Mouse (Mus musculus): Measurements from ENCODE around the gene Aifm1.

GRCm38 (mm10) chrX:48454495-48454878 lies 58.9 kb downstream of the Aifm1 start:
- TF ChIP-seq CTCF (IDR thresholded peaks at IDR 0.05; ENCODE audit: insufficient read depth, low read depth, low read length): no peak
- no peak for TF ChIP-seq POLR2A (IDR thresholded peaks at IDR 0.05; ENCODE audit: insufficient read depth, low read depth, low read length)

Data from olfactory bulb, adult 2 months (tissue).